ENCODE assay signal across 8 mouse cellular contexts in genomic region chr9:61278216-61278758, GRCm38 (mm10).
DNase-seq lines count a peak whose midpoint lies in the region; ATAC-seq and TF ChIP-seq lines count a peak whose summit lies in the region.

No protein-coding gene starts in this region.

- no peak for DNase-seq in kidney, postnatal 0 days (ENCODE audit: low spot score)
- DNase-seq in kidney, postnatal 10 days = no peak
- peak; percentile 77 for DNase-seq in brain, embryonic 18.5 days (ENCODE audit: low read depth, low spot score)
- peak; percentile 32 for DNase-seq in limb, embryonic 14.5 days (ENCODE audit: low spot score)
- DNase-seq in T-cell, adult 2 months (ENCODE audit: low spot score) = no peak

- H3K36me3 ChIP-seq in kidney, postnatal 0 days (ENCODE audit: insufficient read depth, low read length) = no peaks in the 10 kb centered on the region
- no peaks in the 10 kb centered on the region for H3K36me3 ChIP-seq in limb, embryonic 14.5 days (ENCODE audit: control insufficient read depth, insufficient read depth, low read length)
- no peaks in the 10 kb centered on the region for H3K36me3 ChIP-seq in neural tube, embryonic 14.5 days (ENCODE audit: control insufficient read depth, insufficient read depth, low read length)

- H3K9ac ChIP-seq in kidney, postnatal 0 days (ENCODE audit: low read depth, low read length) = no peak overlapping the region
- H3K9ac ChIP-seq in limb, embryonic 14.5 days (ENCODE audit: low read depth, low read length, severe bottlenecking) = no peak overlapping the region
- no peak overlapping the region for H3K9ac ChIP-seq in neural tube, embryonic 14.5 days (replicated peaks; ENCODE audit: low read depth, low read length)

- H3K4me1 ChIP-seq in kidney, postnatal 0 days (replicated peaks; ENCODE audit: insufficient read depth, low read length) = peaks cover 16% of the 10 kb centered on the region
- peaks cover 18% of the 10 kb centered on the region; the same call in 1 of the 2 replicates for H3K4me1 ChIP-seq in limb, embryonic 14.5 days (ENCODE audit: control insufficient read depth, insufficient read depth, low read length)
- H3K4me1 ChIP-seq in neural tube, embryonic 14.5 days (ENCODE audit: control insufficient read depth, insufficient read depth, low read length) = peaks cover 22% of the 10 kb centered on the region

- H3K4me3 ChIP-seq in kidney, postnatal 0 days (replicated peaks; ENCODE audit: low read depth, low read length) = no peak overlapping the region
- H3K4me3 ChIP-seq in limb, embryonic 14.5 days (replicated peaks; ENCODE audit: low read length) = no peak overlapping the region
- no peak overlapping the region for H3K4me3 ChIP-seq in neural tube, embryonic 14.5 days (ENCODE audit: low read depth, low read length)

- ATAC-seq in kidney, postnatal 0 days (replicated peaks; ENCODE audit: low FRiP score, low read depth) = no peak
- peak; percentile 23; a peak in 2 of 4 replicates for ATAC-seq in hematopoietic stem cell, adult 5-6 weeks (replicated peaks in 1 of 2; ENCODE audit: insufficient read depth in 1 of 2, low FRiP score in 2 of 2, low TSS enrichment in 1 of 2, low read depth in 1 of 2, poor library complexity in 2 of 2, severe bottlenecking in 2 of 2)
- ATAC-seq in limb, embryonic 14.5 days (ENCODE audit: low FRiP score, low read depth) = no peak
- peak; percentile 36; the same call in 1 of the 2 replicates for ATAC-seq in neural tube, embryonic 14.5 days (ENCODE audit: low read depth)
- ATAC-seq in erythroblast, adult 5-6 weeks (replicated peaks; ENCODE audit: low FRiP score, poor library complexity, severe bottlenecking) = no peak

- no peak overlapping the region for H3K27ac ChIP-seq in kidney, postnatal 0 days
- H3K27ac ChIP-seq in limb, embryonic 14.5 days (replicated peaks; ENCODE audit: low read depth, low read length) = no peak overlapping the region
- no peak overlapping the region for H3K27ac ChIP-seq in neural tube, embryonic 14.5 days (ENCODE audit: low read depth, low read length)

- no peak for TF ChIP-seq POLR2A in limb, embryonic 14.5 days (IDR thresholded peaks at IDR 0.05; ENCODE audit: borderline replicate concordance, extremely low read depth, insufficient read depth, insufficient read length)

- whole genome bisulfite sequencing in kidney, postnatal 0 days = 10% methylated on average over 12 of the region's 12 CpGs
- 10% methylated on average over 12 of the region's 12 CpGs for WGBS in limb, embryonic 14.5 days
- 16% methylated on average over 12 of the region's 12 CpGs for WGBS in neural tube, embryonic 14.5 days

- peak overlapping the region; percentile 39 for H3K4me2 ChIP-seq in kidney, postnatal 0 days (ENCODE audit: low read length)
- peak overlapping the region; percentile 38 for H3K4me2 ChIP-seq in limb, embryonic 14.5 days (replicated peaks; ENCODE audit: low read depth, low read length, severe bottlenecking)
- H3K4me2 ChIP-seq in neural tube, embryonic 14.5 days (ENCODE audit: low read depth, low read length) = peak overlapping the region; percentile 30; the same call in 1 of the 2 replicates

- no peaks in the 10 kb centered on the region for H3K9me3 ChIP-seq in kidney, postnatal 0 days (replicated peaks; ENCODE audit: low read length)
- no peaks in the 10 kb centered on the region for H3K9me3 ChIP-seq in limb, embryonic 14.5 days (ENCODE audit: control insufficient read depth, low read length)
- H3K9me3 ChIP-seq in neural tube, embryonic 14.5 days (ENCODE audit: control insufficient read depth, low read length) = no peaks in the 10 kb centered on the region

- no peak for TF ChIP-seq CTCF in kidney, postnatal 0 days (IDR thresholded peaks at IDR 0.05; ENCODE audit: low read depth)

- H3K27me3 ChIP-seq in kidney, postnatal 0 days (ENCODE audit: insufficient read depth, low read length) = no peaks in the 10 kb centered on the region
- 0 out of 2 replicates have a peak, but pooled peaks cover 8% of the 10 kb centered on the region for H3K27me3 ChIP-seq in limb, embryonic 14.5 days (ENCODE audit: control insufficient read depth, insufficient read depth, low read length)
- H3K27me3 ChIP-seq in neural tube, embryonic 14.5 days (ENCODE audit: control insufficient read depth, insufficient read depth, low read length) = no peaks in the 10 kb centered on the region

Comparison
In these comparisons a context has a peak if more than half of its experiments do, and no peak if none do; other contexts are left out.
1. ATAC-seq: peak in hematopoietic stem cell, adult 5-6 weeks (2 of 2) and neural tube, embryonic 14.5 days (single experiment); none in kidney, postnatal 0 days (single experiment), limb, embryonic 14.5 days (single experiment) and erythroblast, adult 5-6 weeks (single experiment).
2. DNase-seq: peak in brain, embryonic 18.5 days (single experiment) and limb, embryonic 14.5 days (single experiment); none in kidney, postnatal 0 days (single experiment), kidney, postnatal 10 days (single experiment) and T-cell, adult 2 months (single experiment).
3. Peak in every context shown above with its lines, with median percentiles within 50 percentile points of each other: H3K4me2 ChIP-seq.